12 mouse cellular contexts compared by ENCODE assay signal in the genomic region with DNA sequence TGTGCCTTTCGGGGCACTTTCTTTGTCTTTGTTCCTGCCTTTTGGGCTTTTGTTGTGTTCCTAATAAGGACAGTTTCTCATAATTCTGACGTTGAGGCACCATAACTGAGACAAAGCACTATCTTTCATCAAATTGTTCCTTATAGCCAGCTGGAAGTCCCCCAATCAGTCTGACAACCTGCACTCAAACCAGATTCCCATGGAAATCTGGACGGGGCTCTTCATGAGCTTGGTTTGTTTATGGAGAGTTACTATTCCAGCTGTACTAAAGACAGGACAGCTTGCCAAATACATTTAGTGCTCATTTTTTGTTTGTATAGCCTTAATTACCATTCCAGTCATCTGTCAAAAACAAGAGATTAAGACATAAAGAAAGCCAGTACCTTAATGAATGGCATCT.
"Had no signal": no experiment of that assay in that cellular context is flagged by ENCODE, and none has a peak within 500 bp of the region (broad histone marks: within the 10 kb centered on the region; RNA-seq: fewer than 3 reads in every experiment).

No protein-coding gene starts in this region.

- DNase-seq: kidney, adult 18-20 months; kidney, postnatal 10 days; kidney, postnatal 4 days; thymus, postnatal 4 days had no signal

- H3K27ac ChIP-seq: layer of hippocampus, adult 2 months; limb, embryonic 12.5 days; liver, embryonic 12.5 days; macrophage; midbrain, embryonic 15.5 days; neural tube, embryonic 12.5 days had no signal

- H3K36me3 ChIP-seq: limb, embryonic 12.5 days; liver, embryonic 12.5 days; midbrain, embryonic 15.5 days; neural tube, embryonic 12.5 days had no signal

- ATAC-seq: liver, embryonic 12.5 days; midbrain, embryonic 15.5 days had no signal

- H3K4me3 ChIP-seq: layer of hippocampus, adult 2 months; limb, embryonic 12.5 days; liver, embryonic 12.5 days; megakaryocyte, embryonic 14.5 days; midbrain, embryonic 15.5 days; neural tube, embryonic 12.5 days had no signal

- H3K4me2 ChIP-seq: limb, embryonic 12.5 days; liver, embryonic 12.5 days; midbrain, embryonic 11.5 days; midbrain, embryonic 15.5 days; neural tube, embryonic 12.5 days had no signal

- H3K9me3 ChIP-seq: limb, embryonic 12.5 days; liver, embryonic 12.5 days; midbrain, embryonic 15.5 days; neural tube, embryonic 12.5 days had no signal

- H3K9ac ChIP-seq: limb, embryonic 12.5 days; liver, embryonic 12.5 days; midbrain, embryonic 15.5 days; neural tube, embryonic 12.5 days had no signal

- H3K4me1 ChIP-seq: megakaryocyte, embryonic 14.5 days; midbrain, embryonic 15.5 days; neural tube, embryonic 12.5 days had no signal

- H3K27me3 ChIP-seq: limb, embryonic 12.5 days; liver, embryonic 12.5 days; megakaryocyte, embryonic 14.5 days; midbrain, embryonic 15.5 days; neural tube, embryonic 12.5 days had no signal
